Mouse (Mus musculus) frontal cortex, postnatal 14 days (tissue): ENCODE measurements around the gene Dpf3.

Experiments
- DNase-seq, 2 experiments: peaks; one replicate each; pipeline ENCODE4 v3.0.0; 2022; ENCODE audit warnings: low spot score in 2 of 2

The Dpf3 gene

DNA sequence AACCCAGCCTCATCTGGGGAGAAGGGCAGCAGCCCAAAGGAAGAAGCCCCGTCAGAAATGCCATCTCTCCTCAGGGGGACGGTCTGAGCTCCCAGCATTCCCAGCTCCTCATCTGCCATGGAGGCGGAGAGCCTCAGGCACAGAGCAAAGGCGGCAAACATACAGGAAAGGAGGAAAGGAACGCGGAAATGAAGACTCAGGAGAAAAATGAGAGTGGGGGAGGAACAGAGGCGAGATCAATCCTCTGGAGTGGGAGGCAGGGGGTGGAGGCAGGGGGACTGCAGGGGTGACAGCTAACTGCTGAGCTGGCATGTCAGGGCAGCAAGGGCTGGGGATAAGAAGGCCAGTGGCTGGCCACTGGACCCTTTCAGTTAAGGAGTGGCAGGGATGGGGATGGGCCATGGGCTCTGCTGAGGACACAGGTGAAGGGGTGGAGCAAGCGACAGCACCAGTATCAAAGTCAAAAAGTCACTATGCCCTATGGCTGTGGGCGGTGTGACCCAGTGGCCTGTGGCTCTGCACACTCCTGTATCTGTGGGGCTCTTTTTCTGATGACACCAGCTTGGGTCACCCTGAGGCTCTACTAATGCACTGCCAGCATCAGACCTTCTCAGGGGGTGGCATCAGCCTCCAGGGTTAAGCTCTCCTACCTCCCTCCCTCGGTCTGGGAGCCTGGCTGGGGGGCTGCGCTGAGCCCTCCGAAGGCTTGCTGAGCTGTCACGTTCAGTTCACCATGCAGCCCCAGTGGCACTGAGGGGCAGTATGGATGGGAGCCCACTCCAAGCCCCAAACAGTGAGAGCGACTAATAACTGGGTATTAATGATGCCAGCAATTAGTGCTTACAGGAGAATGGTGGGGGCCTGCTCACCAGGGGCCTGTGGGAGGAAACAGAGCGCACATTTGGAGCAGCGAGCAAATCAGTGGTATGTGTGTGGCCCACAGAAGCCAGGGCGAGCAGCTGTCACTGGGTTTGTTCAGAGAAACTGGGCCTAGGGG is 200.7 kb downstream of the Dpf3 start:
- no peak for DNase-seq

GRCm38 (mm10) chr12:83283591-83284320 is 203.8 kb downstream of the Dpf3 start:
- DNase-seq: no peak

DNA sequence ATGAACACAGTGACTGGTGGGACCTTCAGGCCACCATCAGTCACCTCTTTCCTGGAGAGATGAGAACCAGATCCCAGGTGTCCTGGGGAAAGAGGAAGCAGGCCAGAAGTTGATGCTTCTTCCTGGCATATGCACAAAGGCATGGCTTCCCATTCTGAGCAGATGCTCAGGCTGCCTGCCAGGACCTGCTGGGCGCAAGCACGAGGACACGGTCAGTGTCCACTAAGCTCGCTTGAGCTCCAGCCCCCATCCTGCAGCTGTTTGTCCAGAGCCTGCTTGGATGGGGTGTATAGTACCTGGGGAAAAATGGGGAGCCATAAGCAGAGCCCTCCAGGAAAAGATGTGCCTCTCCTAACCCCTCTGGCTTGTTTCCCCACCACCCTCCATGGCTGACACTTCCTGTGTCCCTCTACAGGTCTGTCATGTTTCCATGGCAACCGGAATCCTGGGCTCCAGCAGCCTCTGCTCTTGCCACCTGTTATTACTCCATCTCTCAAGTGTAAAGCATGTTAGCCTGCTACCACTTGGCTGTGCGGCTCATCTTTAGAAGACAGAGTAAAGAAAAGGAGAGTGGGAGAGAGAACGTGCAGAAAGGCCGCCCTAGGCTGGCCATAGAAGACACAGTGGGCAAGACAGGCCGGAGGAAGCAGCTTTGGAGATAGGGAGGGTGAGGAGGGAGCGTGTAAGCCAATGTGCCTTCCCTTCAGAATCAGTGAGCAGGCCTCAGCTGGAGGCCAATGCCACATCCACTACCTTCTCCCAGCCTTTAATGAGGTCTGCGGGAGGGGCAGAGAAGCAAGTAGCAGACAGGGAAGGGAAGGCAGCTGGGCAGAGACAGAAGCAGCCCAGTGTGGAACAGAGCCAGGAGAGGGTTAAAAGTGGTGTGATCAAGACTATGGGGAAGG is 209.7 kb downstream of the Dpf3 start:
- DNase-seq: peak in 1 of 2 experiments; percentile 32

DNA sequence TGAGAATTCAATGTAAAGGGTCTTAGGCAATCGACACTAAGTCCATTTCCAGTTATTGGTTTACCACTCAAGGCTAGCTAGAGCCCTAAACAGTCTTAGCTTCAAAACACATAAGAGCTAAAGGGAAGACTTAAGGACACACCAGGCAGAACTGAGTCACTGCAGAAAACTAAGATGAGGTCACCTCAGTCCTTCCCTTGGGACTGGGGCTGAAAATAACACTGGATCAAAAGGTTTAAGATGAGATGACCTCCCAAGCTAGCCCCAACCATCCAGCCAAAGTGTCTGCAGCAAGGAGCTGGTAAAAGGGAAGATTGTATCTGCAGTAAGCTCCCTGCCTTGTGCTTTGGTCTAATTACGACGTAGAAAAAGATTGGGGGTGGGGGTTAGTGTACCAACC is 216.3 kb downstream of the Dpf3 start:
- DNase-seq: no peak

DNA sequence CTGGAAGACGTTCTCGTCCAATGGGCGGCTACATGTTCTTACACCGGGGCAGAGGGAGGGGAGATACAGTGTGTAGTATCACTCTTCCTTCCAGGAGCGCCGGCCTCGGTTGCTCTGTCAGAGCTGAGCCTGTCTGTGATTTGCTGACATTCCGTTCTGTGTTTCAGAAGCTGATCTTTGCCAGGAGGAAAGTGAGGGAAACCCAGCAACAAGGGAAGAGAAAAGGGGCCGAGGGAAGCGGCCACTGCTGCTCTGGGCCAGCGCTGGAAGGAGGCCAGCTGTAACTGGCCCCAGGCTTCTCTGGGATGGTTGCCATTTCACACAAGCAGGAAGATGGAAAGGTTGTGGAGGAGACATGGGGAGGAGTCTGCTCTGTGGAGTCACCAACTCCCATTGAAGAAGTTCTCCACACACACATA is 219.0 kb downstream of the Dpf3 start:
- DNase-seq: peak; percentile 26 to 40

DNA sequence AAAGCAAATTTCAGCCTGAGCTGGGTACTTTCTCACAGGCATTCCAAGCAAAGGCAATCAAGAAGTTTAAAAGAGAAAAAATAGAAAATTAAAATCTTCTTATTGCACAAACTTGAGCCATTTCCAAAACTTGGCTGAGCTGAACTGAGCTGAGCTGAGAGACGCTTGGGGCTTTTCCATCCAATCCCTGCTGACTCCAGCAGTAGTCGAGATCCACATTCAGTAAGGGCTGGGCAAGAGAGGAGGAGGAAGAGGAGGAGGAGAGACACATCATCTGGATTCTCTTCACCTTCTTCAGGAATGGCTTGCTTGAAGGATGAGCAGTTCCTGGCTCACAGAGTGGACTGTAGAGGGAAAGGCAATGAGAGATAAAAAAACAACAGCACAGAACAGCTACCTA is 227.0 kb downstream of the Dpf3 start:
- DNase-seq: no peak

- no peak for DNase-seq
These were observed 233.1 kb downstream of the Dpf3 start for GRCm38 (mm10) chr12:83254399-83254798.

DNA sequence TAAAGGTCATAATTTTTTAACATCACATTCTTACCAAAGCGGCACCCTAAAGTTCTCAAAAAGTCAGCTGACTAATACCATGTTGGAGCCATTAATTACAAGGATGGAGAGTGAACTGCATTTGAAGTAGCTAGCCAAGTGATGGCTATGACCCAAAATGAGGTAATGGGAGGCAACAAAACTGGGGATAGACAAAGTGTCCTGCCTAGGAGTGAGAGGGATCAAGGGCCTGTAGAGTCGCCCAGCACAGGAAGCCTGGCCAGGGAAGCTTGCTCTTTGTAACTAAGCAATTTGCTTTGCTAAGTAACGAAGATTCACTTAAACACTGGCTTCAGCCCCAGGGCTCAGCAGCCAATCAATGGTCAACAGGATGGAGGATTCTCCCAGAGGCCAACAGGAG is 238.4 kb downstream of the Dpf3 start:
- DNase-seq: no peak

- DNase-seq: no peak
These were observed 238.9 kb downstream of the Dpf3 start for GRCm38 (mm10) chr12:83248636-83249035.

DNA sequence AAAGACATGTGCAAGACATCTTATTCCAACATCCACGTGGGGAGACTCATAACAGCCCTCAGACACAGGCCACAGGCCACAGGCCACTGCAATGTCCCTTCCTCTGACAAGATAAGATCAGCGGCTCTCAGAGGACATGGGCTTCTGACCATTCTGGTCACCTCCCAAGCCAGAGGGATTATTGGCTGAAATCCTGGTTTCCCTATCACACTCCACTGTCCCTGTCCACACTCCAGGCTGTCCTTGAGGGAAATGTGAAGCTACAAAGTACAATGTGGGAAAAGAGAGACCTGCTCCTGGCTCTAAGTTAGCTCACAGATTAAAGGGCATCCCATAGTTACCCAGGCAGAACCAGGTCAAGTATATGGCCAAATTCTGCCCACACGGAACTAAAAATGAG is 239.8 kb downstream of the Dpf3 start:
- DNase-seq: no peak

DNA sequence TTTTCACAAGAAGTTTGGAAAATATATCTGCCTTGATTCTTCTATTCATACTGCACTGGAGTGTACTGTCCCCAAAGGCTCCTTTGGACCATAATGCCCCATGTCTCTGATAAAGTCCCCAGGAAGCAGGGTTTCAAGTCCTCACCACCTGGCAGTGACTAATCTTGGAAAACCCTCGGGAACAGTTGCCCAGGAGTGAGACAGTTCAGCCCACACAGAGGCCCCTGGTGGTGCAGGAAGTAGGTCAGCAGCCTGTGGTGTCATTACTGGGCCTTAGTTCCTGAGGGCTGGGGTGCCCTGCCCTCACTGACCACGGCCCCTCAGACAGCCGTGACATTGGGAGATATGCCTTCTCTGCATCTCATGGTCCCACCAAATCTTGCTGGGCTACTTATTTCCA is 246.5 kb downstream of the Dpf3 start:
- DNase-seq: no peak

GRCm38 (mm10) chr12:83240571-83240970 is 246.9 kb downstream of the Dpf3 start:
- no peak for DNase-seq

- no peak for DNase-seq
These were observed 251.7 kb downstream of the Dpf3 start for GRCm38 (mm10) chr12:83235781-83236180.

DNA sequence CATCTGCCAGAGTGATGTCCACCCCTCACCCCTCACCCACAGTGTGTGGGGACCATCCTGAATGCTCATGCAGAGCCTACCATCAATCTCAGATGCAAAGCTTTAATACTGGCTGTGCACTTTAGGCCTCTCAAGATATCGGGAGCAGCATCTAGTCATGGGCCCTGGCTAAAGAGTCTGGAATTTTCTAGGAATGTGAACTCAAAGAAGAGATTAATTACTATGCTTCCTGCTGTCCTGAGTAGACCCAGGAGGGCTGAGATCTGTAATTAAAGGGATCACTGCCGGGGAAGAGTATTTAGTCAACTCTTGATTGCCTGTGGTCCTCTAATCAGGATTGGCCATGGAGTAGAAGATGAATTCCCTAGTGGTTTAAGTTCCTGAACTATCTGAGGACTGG is 252.5 kb downstream of the Dpf3 start:
- DNase-seq: no peak

DNA sequence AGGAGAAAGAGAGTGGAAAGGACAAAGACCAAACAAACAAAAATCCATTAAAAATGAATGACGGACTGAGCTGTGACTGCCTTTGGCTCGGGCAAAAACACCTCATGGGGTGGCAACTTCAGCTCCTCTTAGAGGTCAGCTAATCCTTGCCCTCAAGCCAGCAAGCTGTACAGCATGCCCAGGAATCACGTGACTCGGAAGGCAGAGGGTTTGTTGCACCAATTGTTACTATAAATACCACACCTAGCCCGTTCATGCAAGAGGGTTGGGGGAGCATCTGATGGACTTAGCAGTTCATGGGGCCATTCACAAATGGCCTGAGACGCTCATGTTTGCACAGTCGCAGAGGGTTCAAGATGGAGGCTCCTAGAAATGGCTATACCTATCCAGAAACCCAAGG is 253.9 kb downstream of the Dpf3 start:
- no peak for DNase-seq

GRCm38 (mm10) chr12:83232916-83233315 is 254.6 kb downstream of the Dpf3 start:
- DNase-seq: no peak

DNA sequence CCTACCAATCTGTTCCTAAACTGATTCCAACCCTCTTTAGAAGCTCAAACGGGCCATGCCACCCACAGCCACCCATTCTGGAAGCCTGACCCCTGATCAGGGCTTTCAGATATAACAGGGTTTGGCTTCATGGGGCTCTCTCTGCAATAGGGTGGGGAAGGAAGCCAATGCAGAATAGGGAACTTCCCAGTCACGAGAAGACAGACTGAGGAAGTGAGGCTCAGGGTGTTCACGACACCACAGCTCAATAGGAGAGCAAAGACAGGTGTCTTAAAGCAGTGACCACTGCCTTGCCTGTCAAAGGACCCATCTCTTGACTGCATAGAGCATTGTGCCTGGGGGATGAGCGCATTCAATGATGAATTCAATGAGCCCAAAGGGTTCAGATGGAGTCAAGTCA is 256.3 kb downstream of the Dpf3 start:
- DNase-seq: no peak

- DNase-seq: no peak
These were observed 257.8 kb downstream of the Dpf3 start for GRCm38 (mm10) chr12:83229683-83230082.

DNA sequence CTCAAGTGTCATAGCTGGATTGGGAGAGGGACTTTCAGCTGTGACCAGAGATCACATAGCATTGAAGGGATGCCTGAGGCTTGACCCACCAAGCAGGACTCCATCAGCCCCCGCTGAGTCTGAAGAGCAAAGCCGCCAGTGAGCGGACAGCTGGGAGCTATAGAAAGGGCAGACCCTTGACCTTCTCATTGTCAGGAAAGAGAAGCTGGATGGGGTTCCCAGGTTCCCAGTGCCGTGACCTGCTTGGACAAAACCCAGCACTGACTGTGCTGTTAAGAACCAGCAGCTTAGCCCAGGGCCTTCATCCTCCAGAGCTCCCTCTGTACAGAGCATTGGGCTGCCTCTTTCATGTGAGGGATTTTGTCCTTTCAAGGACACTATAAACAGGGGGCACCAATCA is 260.5 kb downstream of the Dpf3 start:
- no peak for DNase-seq

- no peak for DNase-seq
These were observed 266.6 kb downstream of the Dpf3 start for GRCm38 (mm10) chr12:83220964-83221363.

DNA sequence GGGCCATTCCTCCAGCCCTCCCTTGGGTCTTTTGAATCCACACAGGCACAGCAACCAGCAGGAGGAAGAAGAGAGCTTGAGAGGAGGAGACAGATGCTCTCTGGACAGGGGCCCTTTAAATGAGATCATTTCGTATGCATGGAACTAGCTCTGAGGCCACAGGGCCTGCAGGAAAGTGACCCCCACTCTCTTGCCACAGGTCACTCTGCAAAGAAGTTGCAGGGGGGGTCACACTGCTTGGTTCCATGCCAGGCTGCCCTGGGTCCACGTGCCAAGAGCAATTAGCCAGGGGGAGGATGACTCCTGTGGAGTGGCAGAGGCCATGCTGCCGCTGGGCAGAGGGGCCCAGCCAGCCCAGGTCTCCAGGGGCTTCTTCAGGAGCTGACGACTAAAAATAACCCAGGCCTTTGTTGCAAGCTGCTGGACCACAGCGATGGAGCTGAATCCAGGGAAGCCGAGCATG is 273.6 kb downstream of the Dpf3 start:
- DNase-seq: no peak

GRCm38 (mm10) chr12:83211976-83212375 is 275.5 kb downstream of the Dpf3 start:
- DNase-seq: no peak
